ENCODE assay signal across 7 mouse cellular contexts in the genomic region with DNA sequence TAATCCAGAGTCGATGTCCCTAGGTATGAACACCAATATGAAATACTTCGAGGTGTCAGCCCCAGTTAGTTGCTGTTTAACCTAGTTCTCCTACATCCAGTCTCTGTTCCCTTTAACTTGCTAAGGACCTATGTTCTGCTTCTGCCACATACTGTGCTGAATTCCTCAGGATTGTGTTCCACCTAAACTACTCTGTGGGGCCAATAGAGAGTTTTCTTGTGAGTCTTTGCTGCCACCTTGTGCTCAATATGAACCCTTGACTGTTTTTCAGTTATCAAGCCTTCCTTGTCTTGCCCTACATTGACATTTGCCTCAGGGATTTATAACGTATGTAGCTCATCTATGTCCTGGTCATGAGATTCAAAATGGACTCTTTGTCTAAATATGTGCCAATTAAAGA. TPM values are rescaled to one million over a fixed set of nuclear protein-coding genes. Genes with fewer than 3 reads are reported as not detected.
DNase-seq lines count a peak whose midpoint lies in the region; ATAC-seq and TF ChIP-seq lines count a peak whose summit lies in the region.

No protein-coding gene starts in this region.

- intact Hi-C loops in left cerebral cortex, adult 2 months (cut with DNase I) = loop anchor here (5.0 kb wide), 1 partner anchor 49 kb away; no protein-coding TSS in a partner anchor
- intact Hi-C loops in left cerebral cortex, postnatal 36 days (cut with DNase I) = loop anchor here (5.0 to 10.0 kb wide), 2 partner anchors 216 to 294 kb away; no protein-coding TSS in a partner anchor

- H3K9ac ChIP-seq in limb, embryonic 13.5 days = no peak overlapping the region

- peaks cover 9% of the 10 kb centered on the region for H3K4me1 ChIP-seq in E14TG2a.4 (replicated peaks; ENCODE audit: low read depth, low read length)
- no peaks in the 10 kb centered on the region for H3K4me1 ChIP-seq in limb, embryonic 13.5 days

- no peaks in the 10 kb centered on the region for H3K9me3 ChIP-seq in E14TG2a.4 (ENCODE audit: low read length)
- H3K9me3 ChIP-seq in limb, embryonic 13.5 days = no peaks in the 10 kb centered on the region

- H3K4me2 ChIP-seq in limb, embryonic 13.5 days (replicated peaks) = no peak overlapping the region

- no peaks in the 10 kb centered on the region for H3K36me3 ChIP-seq in E14TG2a.4 (ENCODE audit: insufficient read depth, low read length)
- no peaks in the 10 kb centered on the region for H3K36me3 ChIP-seq in limb, embryonic 13.5 days

- 61% methylated on average over 3 of the region's 3 CpGs for WGBS in limb, embryonic 13.5 days

- peak; percentile 58 for TF ChIP-seq CTCF in left cerebral cortex, adult 2 months (IDR thresholded peaks at IDR 0.05)
- peak; percentile 16; the same call in 1 of the 2 replicates for TF ChIP-seq CTCF in E14TG2a.4 (conservative IDR thresholded peaks at IDR 0.05; ENCODE audit: low read length)

- no peaks in the 10 kb centered on the region for H3K27me3 ChIP-seq in E14TG2a.4 (ENCODE audit: insufficient read depth, low read length)
- peaks cover 7% of the 10 kb centered on the region; the same call in 1 of the 2 replicates for H3K27me3 ChIP-seq in limb, embryonic 13.5 days

- peak; percentile 61 for ATAC-seq in activated CD4-positive, CD25-positive, alpha-beta regulatory T cell, adult 4 months
- peak; percentile 54 for ATAC-seq in limb, embryonic 13.5 days (ENCODE audit: low FRiP score, low read depth)
- no peak for ATAC-seq in erythroid progenitor cell, adult 5-6 weeks (replicated peaks; ENCODE audit: low FRiP score, poor library complexity, severe bottlenecking)

- DNase-seq in left cerebral cortex, adult 2 months (ENCODE audit: extremely low spot score in 1 of 2, low spot score in 2 of 2) = no peak
- no peak for DNase-seq in left cerebral cortex, postnatal 36 days (ENCODE audit: low spot score in 2 of 2)
- no peak for DNase-seq in cerebellum, adult 11-12 months

- no peak overlapping the region for H3K27ac ChIP-seq in left cerebral cortex, adult 2 months
- H3K27ac ChIP-seq in limb, embryonic 13.5 days = no peak overlapping the region

- H3K4me3 ChIP-seq in left cerebral cortex, adult 2 months = no peak overlapping the region
- H3K4me3 ChIP-seq in E14TG2a.4 (replicated peaks; ENCODE audit: low read length) = no peak overlapping the region
- no peak overlapping the region for H3K4me3 ChIP-seq in limb, embryonic 13.5 days

RNA-seq across cellular contexts. Expression of a gene that starts 21.1 kb away (rescaled TPM):
- total RNA-seq in left cerebral cortex, adult 2 months (2021) = 1 to 10 TPM; 5.3 to 5.5 TPM
- 1 to 10 TPM; 5.8 to 7.2 TPM for total RNA-seq in left cerebral cortex, postnatal 36 days (2021)
- 1 to 10 TPM; 6.6 to 8.2 TPM for polyA plus RNA-seq in activated CD4-positive, CD25-positive, alpha-beta regulatory T cell, adult 4 months (2017; shearing (Covaris generic))
- 12.4 and 13.2 TPM in 2 replicates for polyA plus RNA-seq in limb, embryonic 13.5 days (2015; fragmentation: Nextera tagmentation; extraction: Ambion mirVana)
- total RNA-seq in erythroid progenitor cell, adult 5-6 weeks (2015; ENCODE audit: low replicate concordance) = 25.6 and 29.3 TPM in 2 replicates
- total RNA-seq in erythroid progenitor cell, adult 5-6 weeks (2017; ENCODE audit: low replicate concordance) = 31.9 and 42.4 TPM in 2 replicates

RNA-seq across cellular contexts. Expression of a gene that starts 25.3 kb away (rescaled TPM):
- total RNA-seq in left cerebral cortex, adult 2 months (2021) = 1 to 10 TPM; 1.5 to 2.6 TPM
- total RNA-seq in left cerebral cortex, postnatal 36 days (2021) = 1 to 10 TPM; 1.8 to 2.3 TPM
- polyA plus RNA-seq in activated CD4-positive, CD25-positive, alpha-beta regulatory T cell, adult 4 months (2017; shearing (Covaris generic)) = not detected
- polyA plus RNA-seq in limb, embryonic 13.5 days (2015; fragmentation: Nextera tagmentation; extraction: Ambion mirVana) = 5.3 and 7.0 TPM in 2 replicates
- total RNA-seq in erythroid progenitor cell, adult 5-6 weeks (2015; ENCODE audit: low replicate concordance) = 10.1 and 11.7 TPM in 2 replicates
- 4.0 and 19.3 TPM in 2 replicates for total RNA-seq in erythroid progenitor cell, adult 5-6 weeks (2017; ENCODE audit: low replicate concordance)

RNA-seq across cellular contexts. Expression of a gene that starts 38.3 kb away (rescaled TPM):
- total RNA-seq in left cerebral cortex, adult 2 months (2021) = 1 to 10 TPM; 3.9 to 7.0 TPM
- 1 to 10 TPM; 4.9 to 8.0 TPM for total RNA-seq in left cerebral cortex, postnatal 36 days (2021)
- polyA plus RNA-seq in activated CD4-positive, CD25-positive, alpha-beta regulatory T cell, adult 4 months (2017; shearing (Covaris generic)) = not detected
- not detected in 2 replicates for polyA plus RNA-seq in limb, embryonic 13.5 days (2015; fragmentation: Nextera tagmentation; extraction: Ambion mirVana)
- total RNA-seq in erythroid progenitor cell, adult 5-6 weeks (2015; ENCODE audit: low replicate concordance) = 0.72 TPM in 1 of 2 replicates, not detected in the other
- total RNA-seq in erythroid progenitor cell, adult 5-6 weeks (2017; ENCODE audit: low replicate concordance) = 0.51 TPM in 1 of 2 replicates, not detected in the other
